Mouse (Mus musculus) liver, postnatal 0 days (tissue): ENCODE measurements at regions not wholly inside any gene's neighbourhood (a gene's known extent, or its start where the extent isn't known, plus 50 kb on each side); places are given as distances from the start of the nearest gene placed in this dataset.

Source experiments
- ATAC-seq: fragments of 200-750 bp; cut with Nextera tagmentation; 2 replicates; pipeline ENCODE4 v1.8.0; 2017; ENCODE audit warnings: mild to moderate bottlenecking, moderate library complexity
- DNase-seq: peaks from one replicate; pipeline ENCODE4 v3.0.0-alpha.2; 2016
- H3K27ac ChIP-seq: fragments of 300-500 bp; sonication (generic); 2 replicates; pipeline ENCODE4 v1.5.1; 2014; ENCODE audit warnings: antibody characterized with exemption, moderate library complexity, mild to moderate bottlenecking, low read depth
- H3K27me3 ChIP-seq: fragments of 300-500 bp; sonication (generic); 2 replicates; pipeline ENCODE4 v1.6.1; 2014; ENCODE audit warnings: low read length, control low read depth, mixed read lengths; ENCODE audit not compliant: insufficient read depth
- H3K36me3 ChIP-seq: fragments of 300-500 bp; sonication (generic); replicated peaks from 2 replicates; pipeline ENCODE4 v1.6.1; 2014; ENCODE audit warnings: mild to moderate bottlenecking, control low read depth, low read length, moderate library complexity, mixed read lengths; ENCODE audit not compliant: insufficient read depth
- H3K4me1 ChIP-seq: fragments of 300-500 bp; sonication (generic); 2 replicates; pipeline ENCODE4 v1.6.1; 2014; ENCODE audit warnings: antibody characterized with exemption, mild to moderate bottlenecking, control low read depth; ENCODE audit not compliant: insufficient read depth
- H3K4me2 ChIP-seq: fragments of 300-500 bp; sonication (generic); 2 replicates; pipeline ENCODE4 v1.6.1; 2014; ENCODE audit warnings: low read depth, mild to moderate bottlenecking, low read length, moderate library complexity, mixed read lengths
- H3K4me3 ChIP-seq: fragments of 300-500 bp; sonication (generic); 2 replicates; pipeline ENCODE4 v1.5.1; 2014; ENCODE audit warnings: low read depth, low read length
- H3K9ac ChIP-seq: fragments of 300-500 bp; sonication (generic); replicated peaks from 2 replicates; pipeline ENCODE4 v1.6.1; 2014; ENCODE audit warnings: mild to moderate bottlenecking, moderate library complexity
- H3K9me3 ChIP-seq: fragments of 300-500 bp; sonication (generic); 2 replicates; pipeline ENCODE4 v1.6.1; 2016; ENCODE audit warnings: mild to moderate bottlenecking, control low read depth, low read length, mixed read lengths
- CTCF ChIP-seq: sonication (generic); IDR thresholded peaks from 2 replicates; pipeline ENCODE4 v1.5.1; 2016; ENCODE audit warnings: antibody characterized with exemption, low read depth
- EP300 ChIP-seq: IDR thresholded peaks from 2 replicates; pipeline ENCODE4 v1.6.1; 2016; ENCODE audit warnings: antibody characterized with exemption, low read depth, mild to moderate bottlenecking
- WGBS: fragments of 180-500 bp; shearing (Covaris S2); extraction: QIAGEN DNeasy Blood & Tissue Kit; methylation state at CpG from one replicate; pipeline ENCODE4 v1.1.7; 2014; ENCODE audit not compliant: insufficient replicate concordance; 5-methylcytosine and 5-hydroxymethylcytosine counted together

DNA sequence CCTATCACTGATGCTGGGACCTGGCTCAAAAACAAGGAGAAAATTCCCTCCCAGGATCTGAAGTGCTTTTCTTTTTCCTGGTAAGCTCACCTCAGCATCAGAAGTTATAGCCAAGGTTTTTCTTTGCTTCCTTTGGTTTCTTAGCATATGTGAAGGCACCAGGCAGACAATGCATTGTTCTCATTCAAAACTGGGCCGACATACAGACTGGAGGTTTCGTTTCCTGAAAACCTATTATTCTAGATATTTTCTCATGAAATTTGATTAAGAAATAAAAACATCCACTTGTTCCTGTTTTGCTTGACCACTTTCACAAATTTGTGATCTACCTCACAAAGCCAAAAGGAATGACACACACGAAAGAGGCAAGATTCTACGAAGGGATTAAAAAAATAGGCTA lies 308.7 kb downstream of the Inhba start:
- Histone ChIP-seq H3K27ac (no peak overlapping the region), H3K4me2 (no peak overlapping the region), H3K4me3 (no peak overlapping the region), H3K4me1 (no peaks in the 10 kb centered on the region), H3K9me3 (no peaks in the 10 kb centered on the region), H3K9ac (no peak overlapping the region), H3K36me3 (no peaks in the 10 kb centered on the region), H3K27me3 (no peaks in the 10 kb centered on the region)
- DNase-seq, result no peak
- 83% methylated on average over 4 of the region's 4 CpGs for WGBS
- TF ChIP-seq CTCF (no peak), EP300 (no peak)
- no peak for ATAC-seq

DNA sequence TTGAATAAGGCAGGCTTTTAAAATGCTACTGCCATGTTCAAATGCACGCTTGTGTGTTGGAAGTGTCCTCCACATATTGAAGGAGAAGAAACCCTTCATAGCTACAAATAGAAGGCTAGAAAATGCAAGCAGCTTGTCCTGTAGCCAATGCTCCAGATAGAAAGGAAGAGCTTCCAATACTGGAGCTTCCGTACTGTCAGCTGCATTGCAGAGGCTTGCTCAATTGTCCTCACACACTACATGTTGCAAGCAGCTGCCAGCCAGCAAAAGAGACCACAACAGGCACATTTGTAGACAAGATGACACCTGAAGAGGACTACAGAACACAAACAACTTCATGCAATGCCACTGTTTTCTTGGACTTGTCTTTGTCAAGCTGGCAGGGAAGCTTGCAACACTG lies 314.0 kb downstream of the Inhba start:
- H3K9ac ChIP-seq, result no peak overlapping the region
- H3K27ac ChIP-seq, result no peak overlapping the region
- H3K4me1 ChIP-seq, result no peaks in the 10 kb centered on the region
- no peaks in the 10 kb centered on the region for H3K27me3 ChIP-seq
- WGBS, result 65% methylated on average over 2 of the region's 2 CpGs
- H3K4me2 ChIP-seq, result no peak overlapping the region
- peak; percentile 20 for DNase-seq
- ATAC-seq, result peak; percentile 56
- H3K36me3 ChIP-seq, result no peaks in the 10 kb centered on the region
- TF ChIP-seq CTCF (no peak), EP300 (no peak)
- no peak overlapping the region for H3K4me3 ChIP-seq
- no peaks in the 10 kb centered on the region for H3K9me3 ChIP-seq

DNA sequence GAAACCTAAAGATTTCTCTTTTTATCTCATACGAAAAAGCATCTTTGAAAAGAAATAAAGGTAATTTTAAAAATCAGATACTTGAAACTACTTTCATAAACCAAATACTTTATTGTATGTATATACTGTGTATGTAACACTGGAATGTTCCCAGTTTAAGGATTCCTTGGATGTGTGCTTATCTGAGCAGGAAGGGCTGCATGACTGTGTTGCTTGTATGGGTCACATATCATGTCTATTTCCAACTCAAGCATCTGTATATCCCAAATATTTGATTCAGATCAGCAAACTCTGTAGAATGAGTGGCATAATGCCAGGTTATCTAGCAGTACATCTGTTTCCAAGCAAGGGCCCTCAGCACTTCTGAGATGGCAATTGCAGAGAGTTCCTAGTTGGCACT lies 330.1 kb downstream of the Inhba start:
- Histone ChIP-seq H3K9me3 (no peaks in the 10 kb centered on the region), H3K27me3 (no peaks in the 10 kb centered on the region), H3K4me3 (no peak overlapping the region), H3K36me3 (no peaks in the 10 kb centered on the region), H3K9ac (no peak overlapping the region), H3K27ac (no peak overlapping the region), H3K4me2 (no peak overlapping the region), H3K4me1 (no peaks in the 10 kb centered on the region)
- DNase-seq, result no peak
- ATAC-seq, result no peak
- TF ChIP-seq EP300 (no peak), CTCF (no peak)
- WGBS, result 68% methylated on average over 1 of the region's 1 CpGs

DNA sequence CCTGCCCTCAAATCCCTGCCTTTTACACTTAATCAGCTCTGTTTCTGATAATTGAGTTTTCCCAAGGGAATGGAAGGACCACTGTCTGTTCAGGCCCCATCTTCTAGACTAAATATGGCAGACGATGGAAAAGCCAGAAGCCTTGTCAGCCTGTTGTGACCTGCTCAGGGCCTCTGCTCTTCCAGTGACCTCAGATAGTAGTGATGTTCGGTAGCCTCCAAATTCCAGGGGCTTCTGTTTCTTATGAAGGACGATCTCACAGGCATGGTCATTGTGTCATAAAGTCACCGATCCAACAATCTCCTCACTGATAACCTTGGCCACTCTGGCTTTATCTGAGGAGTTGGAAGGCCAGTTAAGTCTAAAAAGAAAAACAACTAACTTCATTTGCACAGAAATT lies 330.5 kb downstream of the Inhba start:
- ATAC-seq (no peak), DNase-seq (no peak)
- Histone ChIP-seq H3K9ac (no peak overlapping the region), H3K36me3 (no peaks in the 10 kb centered on the region), H3K4me2 (no peak overlapping the region), H3K27me3 (no peaks in the 10 kb centered on the region), H3K4me1 (no peaks in the 10 kb centered on the region), H3K9me3 (no peaks in the 10 kb centered on the region), H3K27ac (no peak overlapping the region), H3K4me3 (no peak overlapping the region)
- TF ChIP-seq EP300, result no peak
- TF ChIP-seq CTCF, result no peak
- WGBS, result 76% methylated on average over 4 of the region's 4 CpGs

DNA sequence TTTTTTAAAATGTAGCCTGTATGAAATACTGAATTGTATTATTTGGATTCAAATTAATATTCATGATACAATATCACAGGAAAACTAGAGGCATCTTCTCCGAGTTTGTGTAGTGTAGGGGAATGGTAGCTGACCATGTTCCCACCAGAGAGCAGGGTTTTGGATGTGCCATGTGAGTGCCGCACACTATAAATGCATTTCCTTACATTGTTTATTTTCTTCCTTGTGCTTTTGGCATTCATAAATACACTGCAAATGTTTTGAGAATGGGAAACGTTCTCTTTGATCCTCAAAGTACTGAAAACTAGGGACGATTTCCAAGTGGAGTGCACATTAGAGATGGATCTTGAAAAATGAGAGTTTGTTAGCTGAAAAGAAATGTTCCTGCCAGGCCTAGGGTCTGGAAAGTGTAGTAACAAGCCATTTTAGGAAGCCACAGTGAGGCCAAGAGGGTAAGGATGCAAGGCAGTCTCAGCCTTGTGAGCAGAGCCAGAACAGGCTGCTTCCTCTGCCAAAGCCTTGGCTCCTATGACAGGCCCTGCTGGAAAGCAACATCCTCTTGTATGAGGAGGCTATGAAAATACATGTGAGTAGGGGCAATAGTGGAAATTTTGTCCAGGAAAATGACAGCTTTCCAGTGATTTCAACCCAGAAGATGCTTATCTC lies 331.8 kb downstream of the Inhba start:
- Histone ChIP-seq H3K4me3 (no peak overlapping the region), H3K27ac (no peak overlapping the region), H3K27me3 (no peaks in the 10 kb centered on the region), H3K9ac (no peak overlapping the region), H3K36me3 (no peaks in the 10 kb centered on the region), H3K4me2 (no peak overlapping the region), H3K4me1 (no peaks in the 10 kb centered on the region), H3K9me3 (no peaks in the 10 kb centered on the region)
- DNase-seq (no peak), ATAC-seq (no peak)
- TF ChIP-seq EP300 (no peak), CTCF (no peak)
- 70% methylated on average over 4 of the region's 4 CpGs for WGBS

DNA sequence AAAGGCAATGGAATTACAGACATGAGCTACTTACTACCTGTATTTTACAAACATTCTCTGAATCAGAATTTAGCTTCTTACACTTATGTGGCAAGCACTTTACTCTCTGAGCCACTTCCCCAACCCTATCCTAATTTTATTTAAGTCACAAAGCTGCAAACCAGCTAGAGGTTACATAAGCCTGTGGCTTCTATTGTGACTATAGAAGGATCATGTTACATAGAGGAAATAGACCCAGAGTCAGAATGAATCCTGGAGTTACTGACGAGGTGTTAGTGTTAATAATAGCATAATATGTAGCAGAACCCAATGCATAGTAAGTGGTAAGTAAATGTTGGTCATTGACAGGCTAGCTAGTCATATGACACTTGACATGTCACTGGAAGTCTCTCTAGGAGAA lies 337.7 kb downstream of the Inhba start:
- no peak for TF ChIP-seq CTCF
- TF ChIP-seq EP300, result no peak
- Histone ChIP-seq H3K27me3 (no peaks in the 10 kb centered on the region), H3K9me3 (no peaks in the 10 kb centered on the region), H3K27ac (no peak overlapping the region), H3K36me3 (no peaks in the 10 kb centered on the region), H3K4me1 (no peaks in the 10 kb centered on the region), H3K9ac (no peak overlapping the region), H3K4me2 (no peak overlapping the region), H3K4me3 (no peak overlapping the region)
- ATAC-seq, result no peak
- WGBS, result 31% methylated on average over 1 of the region's 1 CpGs
- DNase-seq, result no peak

DNA sequence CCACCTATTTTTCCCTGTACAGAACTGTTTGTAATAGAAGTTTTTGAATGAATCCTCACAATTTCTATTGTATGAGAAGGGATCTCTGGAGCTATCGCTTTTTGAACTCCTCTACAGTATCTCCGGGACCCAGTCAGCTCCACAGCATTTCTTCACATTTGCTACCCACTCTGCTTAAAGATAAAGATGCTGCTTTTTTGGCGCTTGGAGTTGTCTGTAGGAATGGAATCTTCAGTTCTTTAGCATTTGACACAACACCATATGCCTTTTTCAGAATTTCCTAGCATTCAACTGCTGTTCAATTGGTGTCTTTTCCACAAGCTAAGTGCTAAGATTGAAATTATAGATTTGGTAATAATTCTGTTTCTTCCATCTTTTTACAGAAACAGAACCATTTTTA lies 338.4 kb downstream of the Inhba start:
- Histone ChIP-seq H3K36me3 (no peaks in the 10 kb centered on the region), H3K4me3 (no peak overlapping the region), H3K9ac (no peak overlapping the region), H3K4me2 (no peak overlapping the region), H3K4me1 (no peaks in the 10 kb centered on the region), H3K27ac (no peak overlapping the region), H3K9me3 (no peaks in the 10 kb centered on the region), H3K27me3 (no peaks in the 10 kb centered on the region)
- no peak for DNase-seq
- TF ChIP-seq EP300 (no peak), CTCF (no peak)
- ATAC-seq, result no peak
- 80% methylated on average over 3 of the region's 3 CpGs for WGBS
